Mouse (Mus musculus): ENCODE results near the gene Rai1. TPM values are rescaled to one million over a fixed set of nuclear protein-coding genes. Genes with fewer than 3 reads are reported as not detected.

Rai1 gene
- polyA plus RNA-seq, 1 experiment = 25.9 TPM

DNA sequence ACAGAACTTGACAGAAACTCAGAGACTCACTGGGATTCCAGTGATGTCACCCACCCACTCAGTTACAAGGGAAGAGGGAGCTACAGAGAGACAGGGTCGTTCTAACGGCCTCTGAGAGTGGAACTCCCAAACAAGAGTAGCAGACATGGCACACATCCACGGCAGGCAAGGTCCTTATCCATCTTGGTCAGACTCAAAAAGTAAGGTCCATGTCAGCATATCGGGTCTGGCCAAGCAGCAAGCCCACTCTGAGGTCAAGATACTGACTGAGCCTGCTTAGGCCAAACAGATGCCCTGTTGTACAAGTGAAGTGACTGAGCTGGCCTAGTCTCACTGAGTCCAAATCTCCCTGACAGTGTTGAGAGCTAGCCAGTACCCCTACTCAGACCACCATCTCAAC is 103.9 kb downstream of the Rai1 start:
- peaks cover 20% of the 10 kb centered on the region for H3K4me1 ChIP-seq (ENCODE audit: control insufficient read depth, insufficient read depth, low read length)
- H3K4me3 ChIP-seq (ENCODE audit: insufficient read depth, low read length) = 0 out of 2 replicates have a peak overlapping the region, but pooled peaks have one; percentile 60
- no peak overlapping the region for H3K27ac ChIP-seq (ENCODE audit: insufficient read depth, low read length)
- TF ChIP-seq POLR2A (IDR thresholded peaks at IDR 0.05; ENCODE audit: low read depth, low read length) = no peak
- no peak for TF ChIP-seq CTCF (IDR thresholded peaks at IDR 0.05; ENCODE audit: borderline replicate concordance, insufficient read depth, low read length)

DNA sequence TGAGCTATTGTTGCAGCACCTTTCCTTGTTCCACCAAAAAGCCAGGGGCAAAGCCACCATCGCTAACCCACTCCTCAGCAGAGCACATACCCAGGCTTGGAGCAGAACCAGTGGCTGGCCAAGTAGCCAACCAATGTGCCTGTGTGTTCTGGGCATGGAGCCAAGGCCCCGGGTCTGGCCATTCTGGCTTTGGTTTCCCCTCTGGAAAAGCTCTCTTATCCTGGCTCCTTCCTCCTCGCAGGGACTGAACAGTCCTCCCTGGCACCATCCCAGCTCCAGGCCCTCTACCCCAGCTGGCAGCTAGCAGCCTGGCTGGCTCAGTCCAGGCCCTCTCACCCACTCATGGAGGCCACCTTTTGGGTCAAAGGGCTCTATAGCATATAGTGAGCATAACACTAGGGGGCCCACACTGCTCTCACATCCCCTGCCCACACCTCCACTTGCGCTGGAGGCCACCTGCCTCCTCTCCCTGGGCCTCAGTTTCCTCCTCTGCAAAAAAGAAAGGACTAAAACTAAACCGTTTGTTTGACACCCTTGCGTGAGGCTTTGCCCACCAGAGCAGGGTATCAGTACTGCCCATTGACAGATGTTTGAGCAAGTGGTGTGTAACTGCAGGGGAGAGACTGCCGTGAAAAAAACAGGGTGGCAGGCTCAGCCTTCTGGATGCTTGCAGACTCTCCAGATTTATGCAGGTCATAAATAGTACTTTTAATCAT is 104.6 kb downstream of the Rai1 start:
- Histone ChIP-seq H3K4me3 (ENCODE audit: insufficient read depth, low read length) (peak overlapping the region; percentile 60), H3K4me1 (ENCODE audit: control insufficient read depth, insufficient read depth, low read length) (peaks cover 20% of the 10 kb centered on the region), H3K27ac (ENCODE audit: insufficient read depth, low read length) (no peak overlapping the region)
- no peak for TF ChIP-seq CTCF (IDR thresholded peaks at IDR 0.05; ENCODE audit: borderline replicate concordance, insufficient read depth, low read length)
- TF ChIP-seq POLR2A (IDR thresholded peaks at IDR 0.05; ENCODE audit: low read depth, low read length) = no peak

GRCm38 (mm10) chr11:60209933-60210249 is 105.1 kb downstream of the Rai1 start:
- H3K4me3 ChIP-seq (ENCODE audit: insufficient read depth, low read length) = peak overlapping the region; percentile 60
- no peak for TF ChIP-seq POLR2A (IDR thresholded peaks at IDR 0.05; ENCODE audit: low read depth, low read length)
- H3K4me1 ChIP-seq (ENCODE audit: control insufficient read depth, insufficient read depth, low read length) = peaks cover 20% of the 10 kb centered on the region
- H3K27ac ChIP-seq (ENCODE audit: insufficient read depth, low read length) = no peak overlapping the region

DNA sequence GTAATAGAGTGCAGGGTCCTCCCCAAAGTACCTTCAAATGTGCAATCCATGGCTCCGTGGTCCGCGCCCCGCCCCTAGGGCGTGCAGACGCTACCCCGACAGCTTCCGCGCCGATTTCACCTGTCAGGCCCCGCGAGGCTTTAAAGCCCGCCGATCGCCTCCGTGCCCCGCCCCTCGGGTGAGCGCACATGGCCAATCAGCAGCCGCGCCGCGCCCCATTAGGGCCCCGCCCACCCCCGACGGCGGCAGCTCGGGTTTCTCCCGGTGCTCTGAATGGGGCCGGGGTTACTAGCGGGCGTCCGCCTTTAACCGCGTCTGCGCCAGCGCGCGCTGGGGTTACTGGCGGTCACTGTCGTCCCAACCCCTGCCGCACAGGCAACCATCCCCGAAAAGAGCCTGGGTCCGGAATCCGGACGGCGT is 105.5 kb downstream of the Rai1 start:
- Histone ChIP-seq H3K4me1 (ENCODE audit: control insufficient read depth, insufficient read depth, low read length) (peaks cover 20% of the 10 kb centered on the region), H3K4me3 (ENCODE audit: insufficient read depth, low read length) (peak overlapping the region; percentile 60), H3K27ac (ENCODE audit: insufficient read depth, low read length) (peak overlapping the region; percentile 2; the same call in 1 of the 2 replicates)
- TF ChIP-seq CTCF (IDR thresholded peaks at IDR 0.05; ENCODE audit: borderline replicate concordance, insufficient read depth, low read length) (no peak), POLR2A (IDR thresholded peaks at IDR 0.05; ENCODE audit: low read depth, low read length) (peak; percentile 60; the same call in 1 of the 2 replicates)

DNA sequence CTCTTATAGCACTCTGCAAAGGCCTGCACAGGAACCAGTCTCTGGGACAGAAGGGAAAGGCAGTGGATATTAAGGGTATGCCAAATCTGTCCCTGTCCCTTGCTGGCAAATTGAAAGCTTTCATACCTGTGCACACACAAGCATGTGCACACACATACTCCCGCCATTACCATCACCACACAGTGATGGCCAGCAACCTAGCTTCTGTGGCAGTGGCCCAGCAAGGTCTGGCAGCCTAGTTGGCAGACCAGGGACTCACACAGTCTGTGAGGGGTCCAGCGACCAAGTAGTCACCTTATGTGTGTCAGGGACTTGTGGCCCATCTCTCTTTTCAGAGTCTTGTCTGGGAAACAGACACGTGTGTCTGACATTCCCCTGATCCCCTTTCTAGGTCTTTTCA is 106.3 kb downstream of the Rai1 start:
- TF ChIP-seq POLR2A (IDR thresholded peaks at IDR 0.05; ENCODE audit: low read depth, low read length) (no peak), CTCF (IDR thresholded peaks at IDR 0.05; ENCODE audit: borderline replicate concordance, insufficient read depth, low read length) (no peak)
- H3K4me3 ChIP-seq (ENCODE audit: insufficient read depth, low read length) = no peak overlapping the region
- H3K27ac ChIP-seq (ENCODE audit: insufficient read depth, low read length) = no peak overlapping the region; the same call in 1 of the 2 replicates
- peaks cover 20% of the 10 kb centered on the region for H3K4me1 ChIP-seq (ENCODE audit: control insufficient read depth, insufficient read depth, low read length)

- Histone ChIP-seq H3K4me3 (ENCODE audit: insufficient read depth, low read length) (no peak overlapping the region), H3K4me1 (ENCODE audit: control insufficient read depth, insufficient read depth, low read length) (peaks cover 20% of the 10 kb centered on the region), H3K27ac (ENCODE audit: insufficient read depth, low read length) (no peak overlapping the region)
- TF ChIP-seq CTCF (IDR thresholded peaks at IDR 0.05; ENCODE audit: borderline replicate concordance, insufficient read depth, low read length) (no peak), POLR2A (IDR thresholded peaks at IDR 0.05; ENCODE audit: low read depth, low read length) (no peak)
These were observed 106.9 kb downstream of the Rai1 start for GRCm38 (mm10) chr11:60211761-60212160.

GRCm38 (mm10) chr11:60213266-60213665 is 108.5 kb downstream of the Rai1 start:
- Histone ChIP-seq H3K4me1 (ENCODE audit: control insufficient read depth, insufficient read depth, low read length) (peaks cover 19% of the 10 kb centered on the region), H3K27ac (ENCODE audit: insufficient read depth, low read length) (no peak overlapping the region), H3K4me3 (ENCODE audit: insufficient read depth, low read length) (no peak overlapping the region)
- TF ChIP-seq CTCF (IDR thresholded peaks at IDR 0.05; ENCODE audit: borderline replicate concordance, insufficient read depth, low read length) (no peak), POLR2A (IDR thresholded peaks at IDR 0.05; ENCODE audit: low read depth, low read length) (no peak)

- TF ChIP-seq POLR2A (IDR thresholded peaks at IDR 0.05; ENCODE audit: low read depth, low read length) (no peak), CTCF (IDR thresholded peaks at IDR 0.05; ENCODE audit: borderline replicate concordance, insufficient read depth, low read length) (no peak)
These were observed 111.9 kb downstream of the Rai1 start for GRCm38 (mm10) chr11:60216671-60217070.

DNA sequence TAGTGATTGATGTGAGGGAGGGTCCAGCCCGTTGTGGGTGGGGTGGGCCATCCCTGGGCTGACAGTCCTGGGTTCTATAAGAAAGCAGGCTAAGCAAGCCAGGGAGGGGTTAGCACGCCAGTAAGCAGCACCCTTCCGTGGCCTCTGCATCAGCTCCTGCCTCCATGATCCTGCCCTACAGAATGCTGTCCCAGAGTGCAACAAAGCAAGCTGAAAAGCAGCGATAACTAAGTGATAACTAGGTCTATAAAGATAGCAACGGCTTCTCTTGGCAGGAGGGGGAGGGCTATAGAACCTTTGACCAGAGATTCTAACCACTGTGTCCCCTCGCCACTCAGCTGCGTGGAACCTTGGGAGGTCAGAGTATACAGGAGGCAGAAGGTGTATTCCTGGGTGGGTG is 112.7 kb downstream of the Rai1 start:
- peaks cover 4% of the 10 kb centered on the region; the same call in 1 of the 2 replicates for H3K4me1 ChIP-seq (ENCODE audit: control insufficient read depth, insufficient read depth, low read length)
- no peak overlapping the region for H3K4me3 ChIP-seq (ENCODE audit: insufficient read depth, low read length)
- no peak overlapping the region for H3K27ac ChIP-seq (ENCODE audit: insufficient read depth, low read length)
- TF ChIP-seq CTCF (IDR thresholded peaks at IDR 0.05; ENCODE audit: borderline replicate concordance, insufficient read depth, low read length) (no peak), POLR2A (IDR thresholded peaks at IDR 0.05; ENCODE audit: low read depth, low read length) (no peak)

More at GRCm38 (mm10) chr11:60216671-60217070, 111.9 kb downstream of the Rai1 start:
- Histone ChIP-seq H3K27ac (ENCODE audit: insufficient read depth, low read length) (no peak overlapping the region), H3K4me3 (ENCODE audit: insufficient read depth, low read length) (no peak overlapping the region), H3K4me1 (ENCODE audit: control insufficient read depth, insufficient read depth, low read length) (peaks cover 7% of the 10 kb centered on the region)

GRCm38 (mm10) chr11:60219609-60220008 is 114.8 kb downstream of the Rai1 start:
- Histone ChIP-seq H3K4me1 (ENCODE audit: control insufficient read depth, insufficient read depth, low read length) (peaks cover 4% of the 10 kb centered on the region; the same call in 1 of the 2 replicates), H3K27ac (ENCODE audit: insufficient read depth, low read length) (peak overlapping the region; percentile 96), H3K4me3 (ENCODE audit: insufficient read depth, low read length) (peak overlapping the region; percentile 97)
- TF ChIP-seq POLR2A (IDR thresholded peaks at IDR 0.05; ENCODE audit: low read depth, low read length) = no peak
- no peak for TF ChIP-seq CTCF (IDR thresholded peaks at IDR 0.05; ENCODE audit: borderline replicate concordance, insufficient read depth, low read length)

All from embryonic fibroblast, embryonic 13.5 days (primary cell).